Mouse (Mus musculus) urinary bladder, postnatal 4 days (tissue): ENCODE data around the gene Blvrb.

Experiments
- DNase-seq, 2 experiments: peaks; one replicate each; pipeline ENCODE4 v3.0.0; 2021 to 2022; ENCODE audit warnings: low spot score in 2 of 2

The Blvrb gene

DNA sequence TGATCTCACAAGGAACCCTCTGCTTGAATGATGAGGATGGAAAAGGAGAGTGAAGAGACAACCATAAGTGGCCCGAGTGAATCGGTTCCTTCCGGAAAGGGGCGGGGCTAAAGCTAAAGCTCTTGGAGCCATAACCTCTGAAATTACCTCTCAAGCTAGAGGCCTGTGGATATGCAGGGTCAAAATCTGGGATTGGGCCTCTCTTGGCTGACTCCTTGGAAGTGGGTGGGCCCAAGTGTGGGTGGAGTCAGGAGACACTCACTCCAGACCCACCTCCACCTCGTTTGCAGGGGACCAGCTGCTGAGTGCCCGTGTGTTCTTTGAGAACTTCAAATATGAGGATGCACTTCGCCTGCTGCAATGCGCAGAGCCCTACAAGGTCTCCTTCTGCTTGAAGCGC is 67.2 kb downstream of the Blvrb start:
- no peak for DNase-seq
